Mouse (Mus musculus) limb, embryonic 11.5 days (tissue): ENCODE data around the gene Fam110c. TPM values are rescaled to one million over a fixed set of nuclear protein-coding genes. Genes with fewer than 3 reads are reported as not detected.

Experiments
- ATAC-seq: fragments of 200-750 bp; cut with Nextera tagmentation; 2 replicates; pipeline ENCODE4 v1.8.0; 2017; ENCODE audit warnings: low read depth; ENCODE audit not compliant: insufficient number of reproducible peaks, low FRiP score, low TSS enrichment
- DNase-seq: peaks from one replicate; pipeline ENCODE4 v3.0.0-alpha.2; 2015; ENCODE audit warnings: low spot score
- H3K27ac ChIP-seq: fragments of 300-500 bp; sonication (generic); replicated peaks from 2 replicates; pipeline ENCODE4 v1.5.1; 2014; ENCODE audit warnings: low read depth, mild to moderate bottlenecking, low read length
- H3K27me3 ChIP-seq: fragments of 300-500 bp; sonication (generic); 2 replicates; pipeline ENCODE4 v1.6.1; 2014; ENCODE audit warnings: mild to moderate bottlenecking, low read length, mixed read lengths; ENCODE audit not compliant: control insufficient read depth, insufficient read depth
- H3K36me3 ChIP-seq: fragments of 300-500 bp; sonication (generic); 2 replicates; pipeline ENCODE4 v1.6.1; 2014; ENCODE audit warnings: mild to moderate bottlenecking, low read length, moderate library complexity, mixed read lengths; ENCODE audit not compliant: control insufficient read depth, insufficient read depth
- H3K4me1 ChIP-seq: fragments of 300-500 bp; sonication (generic); 2 replicates; pipeline ENCODE4 v1.6.1; 2014; ENCODE audit warnings: low read length, mixed read lengths; ENCODE audit not compliant: control insufficient read depth, insufficient read depth
- H3K4me2 ChIP-seq: fragments of 300-500 bp; sonication (generic); 2 replicates; pipeline ENCODE4 v1.6.1; 2014; ENCODE audit warnings: low read depth, mild to moderate bottlenecking, moderate library complexity; ENCODE audit not compliant: severe bottlenecking
- H3K4me3 ChIP-seq: fragments of 300-500 bp; sonication (generic); 2 replicates; pipeline ENCODE4 v1.5.1; 2014; ENCODE audit warnings: low read depth, low read length
- H3K9ac ChIP-seq: fragments of 300-500 bp; sonication (generic); 2 replicates; pipeline ENCODE4 v1.6.1; 2014; ENCODE audit warnings: mild to moderate bottlenecking, low read length
- H3K9me3 ChIP-seq: fragments of 300-500 bp; sonication (generic); 2 replicates; pipeline ENCODE4 v1.6.1; 2016; ENCODE audit warnings: low read length; ENCODE audit not compliant: control insufficient read depth
- WGBS: fragments of 180-500 bp; shearing (Covaris S2); extraction: QIAGEN DNeasy Blood & Tissue Kit; methylation state at CpG from one replicate; pipeline ENCODE4 v1.1.7; 2014; 5-methylcytosine and 5-hydroxymethylcytosine counted together
- polyA plus RNA-seq: library from polyadenylated mRNA; unstranded; fragments of >200 nt; fragmentation: Nextera tagmentation; extraction: Ambion mirVana; gene quantifications from 2 replicates; pipeline ENCODE4 v1.2.1, GENCODE M21; 2014

The Fam110c gene
- polyA plus RNA-seq, 1 experiment from 2014 or later: 0.11 TPM

- DNase-seq: no peak
- H3K4me1 ChIP-seq: no peaks in the 10 kb centered on the region
- no peak for ATAC-seq
- H3K9me3 ChIP-seq: no peaks in the 10 kb centered on the region
- no peak overlapping the region for H3K27ac ChIP-seq
- H3K4me3 ChIP-seq: no peak overlapping the region
- no peaks in the 10 kb centered on the region for H3K27me3 ChIP-seq
- H3K9ac ChIP-seq: no peak overlapping the region
- H3K4me2 ChIP-seq: no peak overlapping the region
- WGBS: 70% methylated on average over 6 of the region's 6 CpGs
- no peaks in the 10 kb centered on the region for H3K36me3 ChIP-seq
These were observed 49.4 kb downstream of the Fam110c start for GRCm38 (mm10) chr12:31122892-31123622.

GRCm38 (mm10) chr12:31126071-31126470 is 52.4 kb downstream of the Fam110c start:
- no peak for DNase-seq
- WGBS: 27% methylated on average over 1 of the region's 1 CpGs

GRCm38 (mm10) chr12:31129548-31129947 is 55.9 kb downstream of the Fam110c start:
- no peak for ATAC-seq
- no peaks in the 10 kb centered on the region for H3K9me3 ChIP-seq
- no peaks in the 10 kb centered on the region for H3K36me3 ChIP-seq
- no peak overlapping the region for H3K9ac ChIP-seq
- 88% methylated on average over 4 of the region's 4 CpGs for WGBS
- no peaks in the 10 kb centered on the region for H3K27me3 ChIP-seq
- no peak overlapping the region for H3K4me2 ChIP-seq
- H3K4me3 ChIP-seq: no peak overlapping the region
- H3K27ac ChIP-seq: no peak overlapping the region
- no peak for DNase-seq
- no peaks in the 10 kb centered on the region for H3K4me1 ChIP-seq

More at GRCm38 (mm10) chr12:31126071-31126470, 52.4 kb downstream of the Fam110c start:
- no peaks in the 10 kb centered on the region for H3K4me1 ChIP-seq
- H3K27me3 ChIP-seq: no peaks in the 10 kb centered on the region
- no peak overlapping the region for H3K4me2 ChIP-seq
- no peak overlapping the region for H3K27ac ChIP-seq
- ATAC-seq: no peak
- no peaks in the 10 kb centered on the region for H3K9me3 ChIP-seq
- no peaks in the 10 kb centered on the region for H3K36me3 ChIP-seq
- H3K9ac ChIP-seq: no peak overlapping the region
- H3K4me3 ChIP-seq: no peak overlapping the region

Other genes starting within 250 kb of the Fam110c start
- gene Alkal2, start 189.5 kb upstream of the Fam110c start, polyA plus RNA-seq: 0.43 and 0.47 TPM in 2 replicates
- 207 and 222 TPM in 2 replicates for gene Acp1, start 162.3 kb upstream of the Fam110c start, polyA plus RNA-seq
- gene Sh3yl1, start 162.2 kb upstream of the Fam110c start, polyA plus RNA-seq: 11.3 and 15.7 TPM in 2 replicates
- not detected in 2 replicates for gene Gm6993, start 166.9 kb downstream of the Fam110c start, polyA plus RNA-seq
- 38.1 and 42.2 TPM in 2 replicates for gene Lamb1, start 191.4 kb downstream of the Fam110c start, polyA plus RNA-seq